Mouse (Mus musculus): ENCODE data around the gene Cldn3. TPM values are rescaled to one million over a fixed set of nuclear protein-coding genes. Genes with fewer than 3 reads are reported as not detected.

Cldn3 gene
- polyA plus RNA-seq, 1 experiment from 2014 or later: 5.9 TPM

DNA sequence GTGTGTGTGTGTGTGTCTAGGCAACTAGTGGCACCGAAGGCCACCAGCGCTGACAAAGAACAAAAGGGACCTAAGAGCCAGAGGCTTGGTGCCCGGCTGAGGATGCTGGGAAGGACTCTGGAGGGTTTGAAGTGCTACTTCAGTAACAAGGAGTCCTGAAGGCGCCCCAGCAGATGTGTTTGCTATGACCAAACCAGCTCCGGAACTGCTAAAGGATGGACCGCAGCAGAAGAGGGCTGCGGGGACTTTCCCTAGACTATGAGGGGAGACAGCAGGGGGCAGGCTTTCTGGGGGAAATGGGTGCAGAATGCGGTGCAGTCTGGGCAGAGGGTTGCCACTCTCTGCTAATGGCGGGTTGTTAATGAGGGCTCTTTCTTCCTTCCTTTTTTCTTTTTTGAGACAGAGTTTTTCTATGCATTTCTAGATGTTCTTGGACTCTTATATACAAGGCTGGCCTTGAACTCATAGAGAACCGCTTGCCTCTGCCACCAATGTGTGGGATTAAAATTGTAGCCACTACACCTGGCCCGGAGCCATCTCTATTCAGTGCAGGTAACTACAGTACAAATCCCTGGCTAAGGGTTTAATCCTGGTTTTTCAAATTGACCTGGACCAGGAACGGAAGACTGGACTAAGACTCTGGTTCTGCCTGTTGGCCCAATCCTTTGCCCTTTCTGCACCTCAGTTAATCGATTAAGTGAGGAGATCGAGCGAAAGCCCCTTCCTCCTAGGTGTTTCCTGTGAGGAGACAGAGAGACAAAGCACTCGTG, 22.0 kb downstream of the Cldn3 start:
- no peak for DNase-seq (ENCODE audit: low spot score)
- peak overlapping the region; percentile 71 for H3K9ac ChIP-seq (ENCODE audit: low read length)
- no peaks in the 10 kb centered on the region for H3K27me3 ChIP-seq (replicated peaks; ENCODE audit: control insufficient read depth, insufficient read depth, low read length)
- WGBS: 32% methylated on average over 16 of the region's 16 CpGs
- no peak for ATAC-seq
- H3K9me3 ChIP-seq (replicated peaks; ENCODE audit: control insufficient read depth, low read length): no peaks in the 10 kb centered on the region
- peaks cover 7% of the 10 kb centered on the region; the same call in 1 of the 2 replicates for H3K4me1 ChIP-seq (ENCODE audit: control insufficient read depth, insufficient read depth, low read length)
- H3K4me3 ChIP-seq (ENCODE audit: low read depth, low read length): peak overlapping the region; percentile 56
- peak overlapping the region; percentile 84 for H3K4me2 ChIP-seq (ENCODE audit: low read length)
- no peaks in the 10 kb centered on the region for H3K36me3 ChIP-seq (ENCODE audit: control insufficient read depth, insufficient read depth, low read length)
- peak overlapping the region; percentile 97 for H3K27ac ChIP-seq (ENCODE audit: low read depth, low read length)

DNA sequence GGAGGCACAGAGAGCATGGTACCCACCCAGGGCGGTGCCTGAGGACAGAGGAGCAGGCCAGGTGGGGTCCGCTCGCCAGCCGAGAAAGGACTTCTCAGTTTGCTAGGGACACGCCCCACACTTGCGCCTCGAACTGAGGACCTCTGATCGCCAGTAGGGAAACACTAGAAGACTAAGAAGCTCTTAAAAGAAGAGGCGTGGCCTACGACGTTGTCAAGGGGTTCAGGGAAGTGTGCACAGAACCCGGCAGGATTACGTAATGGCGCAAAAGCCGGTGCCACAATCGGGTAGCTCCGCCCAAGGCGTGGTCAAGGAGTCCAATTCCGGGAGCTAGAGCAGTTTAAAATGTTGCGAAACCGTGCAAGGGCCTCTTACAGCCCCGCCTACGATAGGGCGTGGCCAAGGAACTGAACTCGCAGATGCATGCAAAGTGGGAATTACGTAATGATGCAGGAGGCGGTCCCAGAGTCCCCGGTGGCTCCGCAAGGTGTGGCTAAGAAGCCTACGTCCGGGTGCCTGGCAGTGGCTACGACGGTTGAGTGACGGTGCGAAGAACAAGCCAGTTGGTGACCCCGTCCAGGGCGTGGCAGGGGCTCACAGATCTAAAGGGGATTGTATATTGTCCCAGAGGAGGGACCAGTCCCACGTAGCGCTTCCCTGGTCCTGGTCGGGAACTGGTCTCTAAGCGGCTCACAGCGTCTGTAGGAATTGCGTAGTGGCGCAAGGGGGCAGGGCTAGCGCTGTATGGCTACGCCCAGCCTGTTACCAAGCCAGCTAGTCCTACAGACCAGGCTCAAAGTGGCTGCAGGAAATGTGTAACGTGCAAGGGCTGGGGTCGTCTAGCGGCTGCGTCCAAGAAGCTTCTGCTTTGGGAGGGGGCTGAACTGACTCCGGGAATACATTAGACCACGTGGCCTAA, 22.9 kb downstream of the Cldn3 start, which contains the start of gene Abhd11:
Abhd11 (plus strand) TSS at position 482 of the 919 bp plus-strand sequence.
- no peaks in the 10 kb centered on the region for H3K9me3 ChIP-seq (replicated peaks; ENCODE audit: control insufficient read depth, low read length)
- peak within 1 kb of the TSS; percentile 56 for H3K4me3 ChIP-seq (ENCODE audit: low read depth, low read length)
- peak; percentile 89 for ATAC-seq
- peak within 1 kb of the TSS; percentile 97 for H3K27ac ChIP-seq (ENCODE audit: low read depth, low read length)
- no peaks in the 10 kb centered on the region for H3K27me3 ChIP-seq (replicated peaks; ENCODE audit: control insufficient read depth, insufficient read depth, low read length)
- H3K36me3 ChIP-seq (ENCODE audit: control insufficient read depth, insufficient read depth, low read length): no peaks in the 10 kb centered on the region
- peaks cover 7% of the 10 kb centered on the region; the same call in 1 of the 2 replicates for H3K4me1 ChIP-seq (ENCODE audit: control insufficient read depth, insufficient read depth, low read length)
- H3K4me2 ChIP-seq (ENCODE audit: low read length): peak within 1 kb of the TSS; percentile 84
- peak; percentile 100 for DNase-seq (ENCODE audit: low spot score)
- under 1% methylated on average over 52 of the region's 52 CpGs for WGBS
- peak within 1 kb of the TSS; percentile 71 for H3K9ac ChIP-seq (ENCODE audit: low read length)

DNA sequence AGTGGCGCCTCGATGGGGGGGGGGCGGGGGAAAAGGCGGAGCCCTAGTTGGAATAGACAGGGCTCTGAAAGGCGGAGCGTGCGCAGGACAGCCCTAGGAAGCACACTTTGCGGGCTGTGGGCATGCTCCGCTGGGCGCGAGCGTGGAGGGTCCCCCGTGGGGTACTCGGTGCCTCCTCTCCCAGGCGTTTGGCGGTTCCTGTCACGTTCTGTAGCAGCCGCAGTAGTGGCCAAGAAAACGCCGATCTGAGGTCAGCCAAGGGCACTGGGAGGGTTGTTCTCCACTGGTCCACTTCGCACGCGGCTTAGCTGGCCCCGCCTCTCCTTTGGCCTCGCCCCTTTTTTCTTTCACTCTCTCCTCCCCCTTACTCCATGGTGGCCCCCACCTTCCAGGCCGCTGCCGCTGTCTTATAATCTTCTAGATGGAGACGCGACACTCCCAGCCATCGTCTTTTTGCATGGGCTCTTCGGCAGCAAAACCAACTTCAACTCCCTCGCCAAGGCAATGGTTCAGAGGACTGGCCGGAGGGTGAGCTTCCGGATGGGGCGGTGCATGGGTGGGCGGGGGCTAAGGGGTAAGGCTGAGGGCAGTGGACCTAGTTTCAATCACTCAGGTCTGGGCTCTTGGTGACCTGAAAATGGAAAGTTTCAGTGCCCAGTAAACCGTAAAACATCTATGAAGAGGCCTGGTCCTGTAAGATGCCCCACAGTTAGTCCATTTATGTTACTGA, 23.7 kb downstream of the Cldn3 start:
- no peaks in the 10 kb centered on the region for H3K36me3 ChIP-seq (ENCODE audit: control insufficient read depth, insufficient read depth, low read length)
- WGBS: under 1% methylated on average over 35 of the region's 37 CpGs
- peak overlapping the region; percentile 84 for H3K4me2 ChIP-seq (ENCODE audit: low read length)
- no peaks in the 10 kb centered on the region for H3K27me3 ChIP-seq (replicated peaks; ENCODE audit: control insufficient read depth, insufficient read depth, low read length)
- peak overlapping the region; percentile 97 for H3K27ac ChIP-seq (ENCODE audit: low read depth, low read length)
- ATAC-seq (peak; percentile 79), DNase-seq (ENCODE audit: low spot score) (peak; percentile 93)
- H3K9me3 ChIP-seq (replicated peaks; ENCODE audit: control insufficient read depth, low read length): no peaks in the 10 kb centered on the region
- H3K4me3 ChIP-seq (ENCODE audit: low read depth, low read length): peak overlapping the region; percentile 56
- H3K9ac ChIP-seq (ENCODE audit: low read length): peak overlapping the region; percentile 65
- peaks cover 7% of the 10 kb centered on the region; the same call in 1 of the 2 replicates for H3K4me1 ChIP-seq (ENCODE audit: control insufficient read depth, insufficient read depth, low read length)

DNA sequence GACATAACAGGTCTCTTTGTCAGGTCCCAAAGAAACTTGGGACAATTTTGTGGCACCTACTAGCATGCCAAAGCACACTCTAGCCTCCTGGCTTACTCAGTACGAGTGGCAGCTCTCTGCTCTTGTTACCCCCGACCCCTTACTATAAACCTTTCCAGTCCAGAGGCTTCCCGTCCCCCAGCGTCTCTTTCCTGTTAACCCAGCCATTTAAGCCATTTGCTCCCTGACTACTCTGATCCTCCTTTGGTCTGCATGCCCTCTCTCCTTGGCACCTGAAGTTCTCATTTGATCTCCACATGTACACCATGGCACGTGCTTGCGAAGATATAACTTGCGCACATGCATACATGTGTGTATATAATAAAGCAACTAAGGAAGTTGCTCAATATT, 24.3 kb downstream of the Cldn3 start:
- Histone ChIP-seq H3K4me1 (ENCODE audit: control insufficient read depth, insufficient read depth, low read length) (peaks cover 7% of the 10 kb centered on the region; the same call in 1 of the 2 replicates), H3K36me3 (ENCODE audit: control insufficient read depth, insufficient read depth, low read length) (no peaks in the 10 kb centered on the region), H3K27ac (ENCODE audit: low read depth, low read length) (no peak overlapping the region), H3K4me2 (ENCODE audit: low read length) (peak overlapping the region; percentile 84), H3K9ac (ENCODE audit: low read length) (peak overlapping the region; percentile 65), H3K27me3 (replicated peaks; ENCODE audit: control insufficient read depth, insufficient read depth, low read length) (no peaks in the 10 kb centered on the region), H3K9me3 (replicated peaks; ENCODE audit: control insufficient read depth, low read length) (no peaks in the 10 kb centered on the region), H3K4me3 (ENCODE audit: low read depth, low read length) (peak overlapping the region; percentile 56)
- ATAC-seq: no peak
- no peak for DNase-seq (ENCODE audit: low spot score)
- 68% methylated on average over 7 of the region's 7 CpGs for WGBS

DNA sequence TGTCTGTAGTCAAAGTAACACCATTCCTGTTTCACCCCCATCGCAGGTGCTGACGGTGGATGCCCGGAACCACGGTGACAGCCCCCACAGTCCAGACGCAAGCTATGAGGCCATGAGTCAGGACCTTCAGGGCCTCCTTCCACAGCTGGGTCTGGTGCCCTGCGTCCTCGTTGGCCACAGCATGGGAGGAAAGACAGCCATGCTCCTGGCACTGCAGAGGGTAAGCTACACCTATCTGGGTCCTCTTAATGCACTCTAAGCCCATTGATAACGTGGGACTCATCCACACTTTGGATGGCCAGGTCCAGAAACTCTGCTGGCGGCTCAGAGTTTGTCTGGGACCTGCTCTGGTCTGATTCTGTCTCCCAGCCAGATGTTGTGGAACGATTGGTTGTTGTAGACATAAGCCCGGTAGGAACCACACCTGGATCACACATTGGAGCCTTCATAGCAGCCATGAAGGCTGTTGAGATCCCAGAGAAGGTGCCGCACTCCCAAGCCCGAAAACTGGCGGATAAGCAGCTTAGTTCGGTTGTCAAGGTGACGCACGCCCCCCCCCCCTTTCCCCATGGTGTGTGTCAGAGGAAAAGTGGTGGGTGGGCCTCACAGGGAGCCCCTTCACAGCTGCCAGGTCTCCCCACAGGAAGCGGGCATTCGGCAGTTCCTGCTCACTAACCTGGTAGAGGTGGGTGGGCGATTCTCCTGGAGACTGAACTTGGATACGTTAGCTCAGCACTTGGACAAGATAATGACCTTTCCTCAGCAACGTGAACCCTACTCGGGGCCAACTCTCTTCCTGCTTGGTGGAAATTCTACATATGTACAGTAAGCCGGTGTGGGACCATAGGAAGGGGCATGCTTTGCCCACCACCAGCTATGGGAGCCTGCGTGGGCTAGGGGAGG, 25.1 kb downstream of the Cldn3 start:
- WGBS: 77% methylated on average over 25 of the region's 25 CpGs
- no peak overlapping the region for H3K4me2 ChIP-seq (ENCODE audit: low read length)
- no peak overlapping the region; the same call in 1 of the 2 replicates for H3K4me3 ChIP-seq (ENCODE audit: low read depth, low read length)

DNA sequence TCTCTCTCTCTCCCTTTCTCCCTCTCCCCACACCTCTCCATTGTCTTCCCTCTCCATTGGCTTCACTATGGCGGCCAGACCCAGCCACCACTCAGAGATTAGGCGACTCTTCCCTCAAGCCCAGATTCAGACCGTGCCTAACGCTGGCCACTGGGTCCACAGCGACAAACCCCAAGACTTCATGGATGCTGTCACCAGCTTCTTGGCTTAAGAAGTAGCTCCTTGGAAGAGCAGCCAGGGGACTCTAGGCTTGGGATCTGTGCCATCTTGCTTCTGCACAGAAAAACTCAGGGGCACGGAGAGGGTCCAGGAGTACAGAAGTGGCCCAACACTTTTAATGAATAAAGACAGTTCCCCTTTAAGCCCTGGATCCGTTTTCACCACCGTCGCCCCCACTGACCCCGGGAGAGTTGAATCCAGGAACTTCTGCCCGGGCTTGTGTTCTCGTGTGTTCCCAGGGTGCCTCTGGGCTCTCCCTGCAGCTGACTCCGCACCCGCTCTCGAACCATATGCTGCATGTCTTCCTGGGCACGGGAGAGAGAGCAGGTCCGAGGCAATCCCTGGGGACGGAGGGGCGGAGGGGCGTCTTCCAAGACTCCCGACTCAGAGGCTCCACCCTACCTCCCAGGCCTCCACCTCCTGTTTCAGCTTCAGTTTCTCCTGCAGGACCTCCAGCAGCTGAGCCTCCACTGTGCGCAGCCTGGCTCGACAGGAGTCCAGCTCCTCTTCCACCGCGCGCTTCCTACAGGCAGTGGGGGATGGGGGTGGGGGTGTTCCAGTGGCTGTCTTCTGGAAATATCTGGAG, 26.0 kb downstream of the Cldn3 start:
- Histone ChIP-seq H3K36me3 (ENCODE audit: control insufficient read depth, insufficient read depth, low read length) (no peaks in the 10 kb centered on the region), H3K9ac (ENCODE audit: low read length) (no peak overlapping the region), H3K9me3 (replicated peaks; ENCODE audit: control insufficient read depth, low read length) (no peaks in the 10 kb centered on the region), H3K27ac (ENCODE audit: low read depth, low read length) (no peak overlapping the region), H3K4me3 (ENCODE audit: low read depth, low read length) (no peak overlapping the region), H3K27me3 (replicated peaks; ENCODE audit: control insufficient read depth, insufficient read depth, low read length) (no peaks in the 10 kb centered on the region), H3K4me2 (ENCODE audit: low read length) (no peak overlapping the region), H3K4me1 (ENCODE audit: control insufficient read depth, insufficient read depth, low read length) (peaks cover 7% of the 10 kb centered on the region; the same call in 1 of the 2 replicates)
- ATAC-seq (no peak), DNase-seq (ENCODE audit: low spot score) (no peak)
- 37% methylated on average over 25 of the region's 26 CpGs for WGBS

More for the DNA sequence above, 25.1 kb downstream of the Cldn3 start:
- Histone ChIP-seq H3K4me1 (ENCODE audit: control insufficient read depth, insufficient read depth, low read length) (peaks cover 7% of the 10 kb centered on the region; the same call in 1 of the 2 replicates), H3K9ac (ENCODE audit: low read length) (no peak overlapping the region), H3K36me3 (ENCODE audit: control insufficient read depth, insufficient read depth, low read length) (no peaks in the 10 kb centered on the region), H3K9me3 (replicated peaks; ENCODE audit: control insufficient read depth, low read length) (no peaks in the 10 kb centered on the region), H3K27me3 (replicated peaks; ENCODE audit: control insufficient read depth, insufficient read depth, low read length) (no peaks in the 10 kb centered on the region), H3K27ac (ENCODE audit: low read depth, low read length) (no peak overlapping the region)
- DNase-seq (ENCODE audit: low spot score) (no peak), ATAC-seq (no peak)

DNA sequence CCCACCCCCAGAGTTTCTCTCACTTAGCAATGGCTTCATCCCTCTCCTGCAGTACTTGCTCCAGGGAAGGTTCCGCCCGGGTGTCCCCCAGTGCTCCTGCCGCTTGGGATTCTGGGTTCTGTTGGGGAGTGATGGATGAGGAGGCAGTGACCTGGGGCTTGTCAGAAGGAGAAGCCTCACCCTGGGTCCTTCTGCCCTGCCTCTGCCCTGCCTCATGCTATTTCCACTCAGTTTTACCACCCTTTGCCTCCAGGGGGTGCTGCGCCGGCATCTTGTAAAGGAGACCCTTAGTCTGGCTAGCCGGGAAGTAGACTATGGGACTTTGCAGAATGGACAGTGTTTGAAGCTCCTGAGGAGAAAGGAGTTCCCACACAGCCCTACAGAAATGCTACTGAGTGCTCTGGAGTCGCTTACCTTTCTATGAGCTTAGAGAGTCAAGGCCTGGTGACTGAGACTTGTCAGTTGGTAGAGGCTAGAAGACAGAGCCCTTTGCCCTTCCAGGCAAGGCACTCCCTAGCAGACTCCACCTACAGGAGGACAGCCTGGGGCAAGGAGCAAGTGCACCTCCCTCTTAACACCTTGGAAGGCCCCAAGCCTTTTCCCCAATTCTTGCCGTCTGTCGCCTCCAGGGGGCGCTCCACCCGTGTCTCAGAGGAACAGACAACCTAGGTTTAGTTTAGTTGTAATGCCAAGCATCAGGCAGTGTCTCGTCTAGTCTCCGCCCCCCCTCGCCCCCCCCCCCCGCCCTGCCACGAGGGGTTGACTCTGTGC, 26.8 kb downstream of the Cldn3 start:
- no peak for ATAC-seq
- H3K27me3 ChIP-seq (replicated peaks; ENCODE audit: control insufficient read depth, insufficient read depth, low read length): no peaks in the 10 kb centered on the region
- peak; percentile 72 for DNase-seq (ENCODE audit: low spot score)
- no peak overlapping the region for H3K4me2 ChIP-seq (ENCODE audit: low read length)
- no peaks in the 10 kb centered on the region for H3K9me3 ChIP-seq (replicated peaks; ENCODE audit: control insufficient read depth, low read length)
- peaks cover 7% of the 10 kb centered on the region; the same call in 1 of the 2 replicates for H3K4me1 ChIP-seq (ENCODE audit: control insufficient read depth, insufficient read depth, low read length)
- WGBS: 6% methylated on average over 14 of the region's 16 CpGs
- no peaks in the 10 kb centered on the region for H3K36me3 ChIP-seq (ENCODE audit: control insufficient read depth, insufficient read depth, low read length)
- H3K4me3 ChIP-seq (ENCODE audit: low read depth, low read length): no peak overlapping the region
- no peak overlapping the region for H3K27ac ChIP-seq (ENCODE audit: low read depth, low read length)
- H3K9ac ChIP-seq (ENCODE audit: low read length): no peak overlapping the region

All from forebrain, embryonic 14.5 days (tissue).